Mouse (Mus musculus): Measurements from ENCODE around the gene Gm49337. TPM values are rescaled to one million over a fixed set of nuclear protein-coding genes. Genes with fewer than 3 reads are reported as not detected.

Gm49337 gene
- polyA plus RNA-seq, 1 experiment from 2014 or later = not detected

DNA sequence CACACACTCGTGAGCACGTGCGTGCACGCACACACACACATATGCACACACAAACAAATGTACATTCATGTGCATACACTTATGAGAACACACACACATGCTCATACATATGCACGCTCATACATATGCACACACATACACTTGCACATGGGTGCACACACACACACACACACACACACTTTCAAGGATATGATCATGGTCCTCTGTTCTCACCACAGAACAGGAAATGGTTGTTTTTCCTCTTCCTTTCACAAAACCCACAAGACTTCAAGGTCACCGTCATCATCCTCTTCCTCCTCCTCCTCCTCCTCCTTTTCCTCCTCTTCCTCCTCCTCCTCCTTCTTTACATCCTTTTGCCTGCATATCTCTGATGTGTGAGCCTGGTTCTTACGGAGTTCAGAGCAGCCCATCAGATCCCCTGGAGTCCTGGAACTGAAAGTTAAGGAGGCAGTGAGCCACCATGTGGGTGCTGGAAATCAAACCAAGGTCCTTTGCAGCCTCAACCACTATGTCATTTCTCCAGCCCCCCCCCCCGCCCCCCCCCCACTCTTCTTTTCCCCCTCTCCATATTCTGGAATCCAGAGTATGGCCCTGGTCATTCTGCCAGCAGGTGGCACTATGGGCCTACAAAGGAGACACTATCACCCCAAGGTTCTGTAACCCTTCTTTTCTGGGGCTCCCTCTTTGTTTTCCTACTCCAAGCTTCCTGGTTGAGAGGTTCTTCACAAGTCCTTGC lies 4.4 kb upstream of the Gm49337 start:
- H3K9ac ChIP-seq (ENCODE audit: low read depth, low read length) = no peak overlapping the region
- no peaks in the 10 kb centered on the region for H3K9me3 ChIP-seq (replicated peaks; ENCODE audit: control insufficient read depth, low read length)
- H3K4me3 ChIP-seq (ENCODE audit: low read depth, low read length) = no peak overlapping the region
- H3K27ac ChIP-seq (ENCODE audit: low read length) = no peak overlapping the region
- H3K36me3 ChIP-seq (ENCODE audit: control insufficient read depth, insufficient read depth) = no peaks in the 10 kb centered on the region
- no peak overlapping the region for H3K4me2 ChIP-seq (ENCODE audit: low read depth, low read length)
- no peaks in the 10 kb centered on the region; the same call in 1 of the 2 replicates for H3K4me1 ChIP-seq (ENCODE audit: control insufficient read depth, low read depth, low read length)
- ATAC-seq (ENCODE audit: low read depth) = peak; percentile 39; the same call in 1 of the 2 replicates
- H3K27me3 ChIP-seq (ENCODE audit: control insufficient read depth, insufficient read depth, low read depth, low read length) = no peaks in the 10 kb centered on the region
- WGBS (ENCODE audit: insufficient replicate concordance) = 58% methylated on average over 7 of the region's 8 CpGs

DNA sequence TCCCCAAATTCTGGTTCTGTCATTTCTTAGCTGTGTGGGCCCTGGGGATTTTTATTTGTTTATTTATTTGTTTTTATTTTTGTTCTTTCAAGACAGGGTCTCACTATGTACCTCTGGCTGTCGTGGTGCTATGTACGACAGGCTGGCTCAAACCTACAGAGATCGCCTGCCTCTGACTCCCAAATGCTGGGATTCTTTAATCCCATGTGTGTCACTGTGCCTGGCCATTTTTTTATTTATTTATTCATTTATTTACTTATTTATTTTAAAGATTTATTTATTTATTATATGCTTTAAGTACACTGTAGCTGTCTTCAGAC lies 3.9 kb upstream of the Gm49337 start:
- Histone ChIP-seq H3K4me2 (ENCODE audit: low read depth, low read length) (no peak overlapping the region), H3K9ac (ENCODE audit: low read depth, low read length) (no peak overlapping the region), H3K4me3 (ENCODE audit: low read depth, low read length) (no peak overlapping the region), H3K4me1 (ENCODE audit: control insufficient read depth, low read depth, low read length) (no peaks in the 10 kb centered on the region; the same call in none of the 2 replicates), H3K9me3 (replicated peaks; ENCODE audit: control insufficient read depth, low read length) (no peaks in the 10 kb centered on the region), H3K27me3 (ENCODE audit: control insufficient read depth, insufficient read depth, low read depth, low read length) (no peaks in the 10 kb centered on the region), H3K36me3 (ENCODE audit: control insufficient read depth, insufficient read depth) (no peaks in the 10 kb centered on the region), H3K27ac (ENCODE audit: low read length) (no peak overlapping the region)
- WGBS (ENCODE audit: insufficient replicate concordance) = 59% methylated on average over 3 of the region's 3 CpGs
- no peak for ATAC-seq (ENCODE audit: low read depth)

- no peaks in the 10 kb centered on the region for H3K36me3 ChIP-seq (ENCODE audit: control insufficient read depth, insufficient read depth)
- peaks cover 22% of the 10 kb centered on the region for H3K4me1 ChIP-seq (ENCODE audit: control insufficient read depth, low read depth, low read length)
- H3K4me3 ChIP-seq (ENCODE audit: low read depth, low read length) = no peak overlapping the region
- no peaks in the 10 kb centered on the region for H3K9me3 ChIP-seq (replicated peaks; ENCODE audit: control insufficient read depth, low read length)
- H3K27me3 ChIP-seq (ENCODE audit: control insufficient read depth, insufficient read depth, low read depth, low read length) = peaks cover 6% of the 10 kb centered on the region
- H3K9ac ChIP-seq (ENCODE audit: low read depth, low read length) = no peak overlapping the region
- WGBS (ENCODE audit: insufficient replicate concordance) = 75% methylated on average over 4 of the region's 4 CpGs
- no peak overlapping the region for H3K4me2 ChIP-seq (ENCODE audit: low read depth, low read length)
- H3K27ac ChIP-seq (ENCODE audit: low read length) = no peak overlapping the region
- no peak for ATAC-seq (ENCODE audit: low read depth)
Observed at GRCm38 (mm10) chr4:116173752-116174151, 568 bp downstream of the Gm49337 start.

DNA sequence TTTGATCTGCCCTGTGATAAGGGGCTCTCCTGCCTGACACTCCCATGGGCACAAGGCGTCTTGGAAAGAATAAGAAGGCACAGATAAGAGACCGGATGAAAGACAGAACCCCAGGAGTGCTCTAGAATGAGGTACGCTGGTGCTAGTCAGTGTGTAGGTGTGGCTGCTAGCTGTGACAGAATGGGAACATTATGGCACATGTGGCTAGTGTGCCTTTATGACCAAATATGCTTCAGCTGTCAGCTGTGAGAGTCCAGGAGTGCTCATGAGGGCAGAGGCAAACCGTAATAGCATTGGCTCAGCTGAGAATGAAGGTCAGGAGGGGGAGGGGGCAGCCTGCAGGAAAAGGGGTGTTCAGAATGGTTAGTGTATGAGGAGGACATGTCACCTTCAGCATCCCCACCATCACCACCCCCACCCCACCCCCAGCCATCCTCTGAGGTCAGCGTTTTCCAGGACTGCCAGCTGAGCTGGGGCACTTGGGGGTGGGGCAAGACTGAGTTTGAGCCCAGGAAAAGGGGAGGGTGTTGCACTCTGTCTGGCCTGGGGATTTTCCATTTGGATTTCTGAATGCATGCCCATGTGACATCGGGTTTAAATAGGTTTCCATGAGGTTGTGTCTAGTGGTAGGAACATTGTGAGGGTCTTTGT lies 1.4 kb downstream of the Gm49337 start:
- no peak for ATAC-seq (ENCODE audit: low read depth)

DNA sequence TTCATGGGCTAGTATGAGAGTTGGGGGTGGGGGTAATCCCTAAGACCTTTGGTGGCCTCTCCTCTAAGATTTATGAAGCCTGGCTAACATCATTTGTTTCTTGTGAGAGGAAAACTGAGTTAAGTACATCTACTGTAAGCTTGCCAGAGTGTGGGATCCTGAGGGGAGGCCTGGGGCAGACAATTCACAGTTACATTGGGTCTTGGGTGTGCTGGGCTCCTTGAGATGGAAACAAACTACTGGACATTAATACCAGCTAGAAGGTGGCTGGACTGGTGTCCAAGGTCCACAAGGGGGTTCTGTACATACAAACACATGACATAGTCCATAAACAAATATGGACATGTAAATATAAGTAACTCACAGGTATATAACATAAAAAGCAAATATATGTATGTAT lies 2.0 kb downstream of the Gm49337 start:
- no peak for ATAC-seq (ENCODE audit: low read depth)
- Histone ChIP-seq H3K9me3 (replicated peaks; ENCODE audit: control insufficient read depth, low read length) (no peaks in the 10 kb centered on the region), H3K9ac (ENCODE audit: low read depth, low read length) (no peak overlapping the region), H3K27ac (ENCODE audit: low read length) (no peak overlapping the region), H3K36me3 (ENCODE audit: control insufficient read depth, insufficient read depth) (no peaks in the 10 kb centered on the region), H3K4me3 (ENCODE audit: low read depth, low read length) (no peak overlapping the region), H3K4me1 (ENCODE audit: control insufficient read depth, low read depth, low read length) (peaks cover 22% of the 10 kb centered on the region), H3K27me3 (ENCODE audit: control insufficient read depth, insufficient read depth, low read depth, low read length) (peaks cover 6% of the 10 kb centered on the region), H3K4me2 (ENCODE audit: low read depth, low read length) (no peak overlapping the region)

More for the DNA sequence above, 1.4 kb downstream of the Gm49337 start:
- Histone ChIP-seq H3K4me1 (ENCODE audit: control insufficient read depth, low read depth, low read length) (peaks cover 22% of the 10 kb centered on the region), H3K27ac (ENCODE audit: low read length) (no peak overlapping the region), H3K4me2 (ENCODE audit: low read depth, low read length) (no peak overlapping the region), H3K9me3 (replicated peaks; ENCODE audit: control insufficient read depth, low read length) (no peaks in the 10 kb centered on the region), H3K4me3 (ENCODE audit: low read depth, low read length) (no peak overlapping the region), H3K36me3 (ENCODE audit: control insufficient read depth, insufficient read depth) (no peaks in the 10 kb centered on the region), H3K27me3 (ENCODE audit: control insufficient read depth, insufficient read depth, low read depth, low read length) (peaks cover 6% of the 10 kb centered on the region), H3K9ac (ENCODE audit: low read depth, low read length) (no peak overlapping the region)
- WGBS (ENCODE audit: insufficient replicate concordance) = 40% methylated on average over 6 of the region's 6 CpGs

DNA sequence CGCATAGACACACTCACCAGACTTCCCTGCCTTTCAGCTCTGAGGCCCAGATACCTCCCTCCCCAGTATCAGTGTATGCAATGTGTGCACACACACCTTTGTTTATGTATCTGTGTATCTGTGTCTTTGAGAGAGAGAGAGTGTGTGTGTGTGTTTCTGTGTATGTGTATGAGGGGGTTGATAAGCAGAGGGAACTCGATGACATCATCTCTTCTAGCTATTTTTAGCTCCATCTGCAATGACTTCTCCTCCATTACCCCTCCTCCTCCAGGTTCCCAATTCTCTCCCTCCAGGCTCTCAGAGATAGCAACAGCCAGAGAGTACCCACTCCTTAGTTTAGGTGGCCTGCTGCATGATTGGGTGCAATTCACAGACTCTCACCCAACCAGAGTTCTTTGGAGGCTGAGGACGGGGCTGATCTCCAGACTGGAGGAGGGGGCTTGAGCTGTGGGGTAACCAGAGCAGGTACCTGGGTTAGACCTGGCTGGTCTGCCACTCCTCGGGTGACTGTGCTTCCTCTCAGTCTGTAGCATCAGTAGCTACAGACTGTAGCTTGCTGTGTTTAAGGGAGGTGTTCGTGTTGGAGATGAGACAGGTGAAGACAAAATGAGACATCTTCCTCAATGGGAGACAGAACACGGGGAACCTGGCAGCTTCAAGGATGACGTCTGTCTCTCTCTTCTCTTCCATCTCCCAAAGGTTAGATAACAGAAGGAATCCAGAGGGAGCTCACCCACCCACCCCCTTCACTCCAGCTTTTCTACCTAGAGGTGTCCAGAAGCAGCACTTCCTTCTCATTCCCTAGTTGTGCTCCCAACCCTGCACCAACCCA lies 2.7 kb downstream of the Gm49337 start:
- Histone ChIP-seq H3K4me2 (ENCODE audit: low read depth, low read length) (peak overlapping the region; percentile 33), H3K4me1 (ENCODE audit: control insufficient read depth, low read depth, low read length) (peaks cover 22% of the 10 kb centered on the region), H3K4me3 (ENCODE audit: low read depth, low read length) (no peak overlapping the region), H3K36me3 (ENCODE audit: control insufficient read depth, insufficient read depth) (no peaks in the 10 kb centered on the region), H3K9me3 (replicated peaks; ENCODE audit: control insufficient read depth, low read length) (no peaks in the 10 kb centered on the region), H3K9ac (ENCODE audit: low read depth, low read length) (no peak overlapping the region), H3K27me3 (ENCODE audit: control insufficient read depth, insufficient read depth, low read depth, low read length) (peaks cover 6% of the 10 kb centered on the region), H3K27ac (ENCODE audit: low read length) (no peak overlapping the region)
- ATAC-seq (ENCODE audit: low read depth) = peak; percentile 83
- WGBS (ENCODE audit: insufficient replicate concordance) = 26% methylated on average over 7 of the region's 7 CpGs

GRCm38 (mm10) chr4:116176543-116176988 lies 3.4 kb downstream of the Gm49337 start:
- 0 out of 2 replicates have a peak, but pooled peaks have one; percentile 28 for ATAC-seq (ENCODE audit: low read depth)
- no peak overlapping the region for H3K9ac ChIP-seq (ENCODE audit: low read depth, low read length)
- peaks cover 22% of the 10 kb centered on the region for H3K4me1 ChIP-seq (ENCODE audit: control insufficient read depth, low read depth, low read length)
- peaks cover 6% of the 10 kb centered on the region for H3K27me3 ChIP-seq (ENCODE audit: control insufficient read depth, insufficient read depth, low read depth, low read length)
- WGBS (ENCODE audit: insufficient replicate concordance) = 6% methylated on average over 10 of the region's 10 CpGs
- H3K36me3 ChIP-seq (ENCODE audit: control insufficient read depth, insufficient read depth) = no peaks in the 10 kb centered on the region
- peak overlapping the region; percentile 33 for H3K4me2 ChIP-seq (ENCODE audit: low read depth, low read length)
- peak overlapping the region; percentile 9; the same call in 1 of the 2 replicates for H3K27ac ChIP-seq (ENCODE audit: low read length)
- no peak overlapping the region for H3K4me3 ChIP-seq (ENCODE audit: low read depth, low read length)
- no peaks in the 10 kb centered on the region for H3K9me3 ChIP-seq (replicated peaks; ENCODE audit: control insufficient read depth, low read length)

- WGBS (ENCODE audit: insufficient replicate concordance) = 28% methylated on average over 5 of the region's 5 CpGs
Observed at GRCm38 (mm10) chr4:116177140-116177539, 4.0 kb downstream of the Gm49337 start.

More at GRCm38 (mm10) chr4:116177140-116177539, 4.0 kb downstream of the Gm49337 start:
- no peak overlapping the region for H3K9ac ChIP-seq (ENCODE audit: low read depth, low read length)
- H3K27ac ChIP-seq (ENCODE audit: low read length) = no peak overlapping the region
- no peaks in the 10 kb centered on the region for H3K9me3 ChIP-seq (replicated peaks; ENCODE audit: control insufficient read depth, low read length)
- peak overlapping the region; percentile 33 for H3K4me2 ChIP-seq (ENCODE audit: low read depth, low read length)
- peaks cover 22% of the 10 kb centered on the region for H3K4me1 ChIP-seq (ENCODE audit: control insufficient read depth, low read depth, low read length)
- H3K36me3 ChIP-seq (ENCODE audit: control insufficient read depth, insufficient read depth) = no peaks in the 10 kb centered on the region
- H3K27me3 ChIP-seq (ENCODE audit: control insufficient read depth, insufficient read depth, low read depth, low read length) = peaks cover 6% of the 10 kb centered on the region
- no peak overlapping the region for H3K4me3 ChIP-seq (ENCODE audit: low read depth, low read length)
- ATAC-seq (ENCODE audit: low read depth) = peak; percentile 59
